Comparison of ENCODE assay signal across 25 mouse cellular contexts in genomic region chr3:66490696-66491357, GRCm38 (mm10).
DNase-seq lines count a peak whose midpoint lies in the region; ATAC-seq and TF ChIP-seq lines count a peak whose summit lies in the region.
"Had no signal": no experiment of that assay in that cellular context is flagged by ENCODE, and none has a peak within 500 bp of the region (broad histone marks: within the 10 kb centered on the region; RNA-seq: fewer than 3 reads in every experiment).

No protein-coding gene starts in this region.

- H3K4me1 ChIP-seq in forebrain, embryonic 11.5 days (replicated peaks; ENCODE audit: control insufficient read depth, insufficient read depth, low read length) = peaks cover 3% of the 10 kb centered on the region
- H3K4me1 ChIP-seq in forebrain, embryonic 13.5 days = peaks cover 18% of the 10 kb centered on the region
- H3K4me1 ChIP-seq in kidney, embryonic 14.5 days (ENCODE audit: control insufficient read depth, insufficient read depth, low read length) = no peaks in the 10 kb centered on the region
- H3K4me1 ChIP-seq in midbrain, embryonic 12.5 days = peaks cover 14% of the 10 kb centered on the region
- no peaks in the 10 kb centered on the region for H3K4me1 ChIP-seq in midbrain, postnatal 0 days (ENCODE audit: insufficient read depth, low read length)
- H3K4me1 ChIP-seq: embryonic facial prominence, embryonic 13.5 days; lung, embryonic 15.5 days had no signal

- DNase-seq in forebrain, embryonic 11.5 days (ENCODE audit: low spot score) = no peak
- DNase-seq in kidney, adult 11 months = no peak
- DNase-seq in midbrain, postnatal 0 days (ENCODE audit: low spot score) = no peak
- peak; percentile 27 for DNase-seq in mesoderm, embryonic 11.5 days (ENCODE audit: low read depth, low spot score)
- no peak for DNase-seq in layer of hippocampus, postnatal 14 days (ENCODE audit: low spot score in 2 of 2)
- DNase-seq: adrenal gland, postnatal 25 days; cerebellum, adult 11 months; cerebellum, adult 9-11 months; gastrocnemius, postnatal 36 days; heart, adult 2 months; kidney, adult 18-20 months; liver; lung, postnatal 36 days; right cerebral cortex, postnatal 14 days; thymus, adult 2 months; thymus, postnatal 4 days had no signal

- no peaks in the 10 kb centered on the region for H3K27me3 ChIP-seq in forebrain, embryonic 11.5 days (ENCODE audit: control insufficient read depth, insufficient read depth, low read length)
- H3K27me3 ChIP-seq in forebrain, embryonic 13.5 days = peaks cover 38% of the 10 kb centered on the region
- no peaks in the 10 kb centered on the region for H3K27me3 ChIP-seq in kidney, embryonic 14.5 days (ENCODE audit: control insufficient read depth, insufficient read depth, low read length)
- no peaks in the 10 kb centered on the region for H3K27me3 ChIP-seq in midbrain, embryonic 12.5 days
- H3K27me3 ChIP-seq in midbrain, postnatal 0 days (ENCODE audit: insufficient read depth, low read length) = no peaks in the 10 kb centered on the region
- H3K27me3 ChIP-seq: lung, embryonic 15.5 days had no signal

- H3K27ac ChIP-seq in forebrain, embryonic 11.5 days (ENCODE audit: low read depth, low read length) = no peak overlapping the region
- H3K27ac ChIP-seq in forebrain, embryonic 13.5 days = no peak overlapping the region
- H3K27ac ChIP-seq in kidney, embryonic 14.5 days (ENCODE audit: low read depth, low read length) = no peak overlapping the region
- H3K27ac ChIP-seq in midbrain, embryonic 12.5 days (replicated peaks) = peak overlapping the region; percentile 35; the same call in 1 of the 2 replicates
- H3K27ac ChIP-seq in midbrain, postnatal 0 days (ENCODE audit: low read depth, low read length) = no peak overlapping the region
- H3K27ac ChIP-seq: embryonic facial prominence, embryonic 13.5 days; heart, adult 2 months; limb, embryonic 10.5 days; liver, embryonic 15.5 days; lung, embryonic 15.5 days; stomach, postnatal 0 days had no signal

- no peaks in the 10 kb centered on the region for H3K9me3 ChIP-seq in forebrain, embryonic 11.5 days (ENCODE audit: control insufficient read depth, low read length)
- H3K9me3 ChIP-seq in forebrain, embryonic 13.5 days (replicated peaks) = no peaks in the 10 kb centered on the region
- no peaks in the 10 kb centered on the region for H3K9me3 ChIP-seq in kidney, embryonic 14.5 days (ENCODE audit: control insufficient read depth, low read length)
- H3K9me3 ChIP-seq in midbrain, embryonic 12.5 days = no peaks in the 10 kb centered on the region
- no peaks in the 10 kb centered on the region for H3K9me3 ChIP-seq in midbrain, postnatal 0 days (ENCODE audit: low read length)
- H3K9me3 ChIP-seq: embryonic facial prominence, embryonic 13.5 days; limb, embryonic 10.5 days; liver, embryonic 15.5 days; lung, embryonic 15.5 days had no signal

- TF ChIP-seq CTCF in midbrain, postnatal 0 days (IDR thresholded peaks at IDR 0.05) = no peak

- H3K4me2 ChIP-seq in forebrain, embryonic 11.5 days (ENCODE audit: low read depth, low read length, severe bottlenecking) = no peak overlapping the region
- no peak overlapping the region for H3K4me2 ChIP-seq in forebrain, embryonic 13.5 days
- H3K4me2 ChIP-seq in kidney, embryonic 14.5 days (replicated peaks; ENCODE audit: low read depth, low read length) = no peak overlapping the region
- H3K4me2 ChIP-seq in midbrain, embryonic 12.5 days (replicated peaks) = no peak overlapping the region
- no peak overlapping the region for H3K4me2 ChIP-seq in midbrain, postnatal 0 days (ENCODE audit: low read depth, low read length, poor library complexity, severe bottlenecking)
- H3K4me2 ChIP-seq: embryonic facial prominence, embryonic 13.5 days; liver, embryonic 15.5 days; lung, embryonic 15.5 days had no signal

- ATAC-seq in forebrain, embryonic 11.5 days (replicated peaks; ENCODE audit: low FRiP score) = peak; percentile 69
- no peak; the same call in 1 of the 2 replicates for ATAC-seq in forebrain, embryonic 13.5 days
- 0 out of 2 replicates have a peak, but pooled peaks have one; percentile 35 for ATAC-seq in kidney, embryonic 14.5 days (ENCODE audit: low FRiP score, low TSS enrichment)
- peak; percentile 79 for ATAC-seq in midbrain, embryonic 12.5 days (ENCODE audit: low FRiP score, low read depth)
- no peak for ATAC-seq in midbrain, postnatal 0 days (ENCODE audit: low FRiP score)

- H3K4me3 ChIP-seq in forebrain, embryonic 11.5 days (ENCODE audit: low read depth, low read length) = no peak overlapping the region
- H3K4me3 ChIP-seq in forebrain, embryonic 13.5 days = no peak overlapping the region
- no peak overlapping the region for H3K4me3 ChIP-seq in kidney, embryonic 14.5 days (ENCODE audit: low read length)
- no peak overlapping the region for H3K4me3 ChIP-seq in midbrain, embryonic 12.5 days
- H3K4me3 ChIP-seq in midbrain, postnatal 0 days (ENCODE audit: low read depth, low read length) = no peak overlapping the region
- H3K4me3 ChIP-seq: embryonic facial prominence, embryonic 13.5 days; erythroblast, embryonic 14.5 days; heart, adult 2 months; limb, embryonic 10.5 days; liver, embryonic 15.5 days; lung, embryonic 15.5 days had no signal

- WGBS in forebrain, embryonic 11.5 days = 12% methylated on average over 6 of the region's 6 CpGs
- 4% methylated on average over 6 of the region's 6 CpGs for WGBS in forebrain, embryonic 13.5 days
- 29% methylated on average over 6 of the region's 6 CpGs for WGBS in kidney, embryonic 14.5 days
- WGBS in midbrain, embryonic 12.5 days = 9% methylated on average over 6 of the region's 6 CpGs
- WGBS in midbrain, postnatal 0 days = 8% methylated on average over 6 of the region's 6 CpGs

- no peak overlapping the region for H3K9ac ChIP-seq in forebrain, embryonic 11.5 days (ENCODE audit: low read length)
- no peak overlapping the region for H3K9ac ChIP-seq in forebrain, embryonic 13.5 days
- H3K9ac ChIP-seq in kidney, embryonic 14.5 days (ENCODE audit: low read depth, low read length) = no peak overlapping the region
- H3K9ac ChIP-seq in midbrain, embryonic 12.5 days (replicated peaks) = no peak overlapping the region
- H3K9ac ChIP-seq in midbrain, postnatal 0 days (replicated peaks; ENCODE audit: low read length, poor library complexity, severe bottlenecking) = no peak overlapping the region
- H3K9ac ChIP-seq: embryonic facial prominence, embryonic 13.5 days; liver, embryonic 15.5 days; lung, embryonic 15.5 days had no signal

- H3K36me3 ChIP-seq in forebrain, embryonic 11.5 days (ENCODE audit: control insufficient read depth, insufficient read depth, low read length) = no peaks in the 10 kb centered on the region
- H3K36me3 ChIP-seq in forebrain, embryonic 13.5 days (ENCODE audit: poor library complexity, severe bottlenecking) = no peaks in the 10 kb centered on the region
- no peaks in the 10 kb centered on the region for H3K36me3 ChIP-seq in kidney, embryonic 14.5 days (ENCODE audit: control insufficient read depth, insufficient read depth, low read length)
- H3K36me3 ChIP-seq in midbrain, embryonic 12.5 days = no peaks in the 10 kb centered on the region
- no peaks in the 10 kb centered on the region for H3K36me3 ChIP-seq in midbrain, postnatal 0 days (ENCODE audit: insufficient read depth, low read length)
- H3K36me3 ChIP-seq: embryonic facial prominence, embryonic 13.5 days; limb, embryonic 10.5 days; liver, embryonic 15.5 days; lung, embryonic 15.5 days had no signal

Comparison
In these comparisons a context has a peak if more than half of its experiments do, and no peak if none do; other contexts are left out.
1. ATAC-seq: peak in forebrain, embryonic 11.5 days (single experiment), kidney, embryonic 14.5 days (single experiment) and midbrain, embryonic 12.5 days (single experiment); none in forebrain, embryonic 13.5 days (single experiment) and midbrain, postnatal 0 days (single experiment).